Mouse (Mus musculus) neural tube, embryonic 12.5 days (tissue): ENCODE results near the gene 1700012B09Rik. TPM values are rescaled to one million over a fixed set of nuclear protein-coding genes. Genes with fewer than 3 reads are reported as not detected.

Experiments used
- ATAC-seq: fragments of 200-750 bp; cut with Nextera tagmentation; 2 replicates; pipeline ENCODE4 v1.8.0; 2017; ENCODE audit warnings: low read depth, mild to moderate bottlenecking, moderate TSS enrichment, moderate library complexity; ENCODE audit not compliant: low FRiP score
- H3K27ac ChIP-seq: fragments of 300-500 bp; sonication (generic); 2 replicates; pipeline ENCODE4 v1.5.1; 2016
- H3K27me3 ChIP-seq: fragments of 300-500 bp; sonication (generic); replicated peaks from 2 replicates; pipeline ENCODE4 v1.6.1; 2016; ENCODE audit warnings: mild to moderate bottlenecking
- H3K36me3 ChIP-seq: fragments of 300-500 bp; sonication (generic); 2 replicates; pipeline ENCODE4 v1.6.1; 2016; ENCODE audit warnings: mild to moderate bottlenecking
- H3K4me1 ChIP-seq: fragments of 300-500 bp; sonication (generic); 2 replicates; pipeline ENCODE4 v1.6.1; 2016
- H3K4me2 ChIP-seq: fragments of 300-500 bp; sonication (generic); replicated peaks from 2 replicates; pipeline ENCODE4 v1.6.1; 2016; ENCODE audit warnings: mild to moderate bottlenecking
- H3K4me3 ChIP-seq: fragments of 300-500 bp; sonication (generic); 2 replicates; pipeline ENCODE4 v1.5.1; 2016
- H3K9ac ChIP-seq: fragments of 300-500 bp; sonication (generic); 2 replicates; pipeline ENCODE4 v1.6.1; 2016; ENCODE audit warnings: mild to moderate bottlenecking
- H3K9me3 ChIP-seq: fragments of 300-500 bp; sonication (generic); 2 replicates; pipeline ENCODE4 v1.6.1; 2016; ENCODE audit warnings: mild to moderate bottlenecking
- WGBS: fragments of 180-500 bp; shearing (Covaris S2); methylation state at CpG from one replicate; pipeline ENCODE4 v1.1.7; 2016; 5-methylcytosine and 5-hydroxymethylcytosine counted together
- polyA plus RNA-seq: library from polyadenylated mRNA; unstranded; fragments of >200 nt; fragmentation: Nextera tagmentation; extraction: Ambion mirVana; gene quantifications from 2 replicates; pipeline ENCODE4 v1.2.1, GENCODE M21; 2016

1700012B09Rik gene
- polyA plus RNA-seq, 1 experiment from 2014 or later = not detected

- Histone ChIP-seq H3K4me2 (no peak overlapping the region), H3K27ac (no peak overlapping the region), H3K27me3 (0 out of 2 replicates have a peak, but pooled peaks cover 3% of the 10 kb centered on the region), H3K4me1 (no peaks in the 10 kb centered on the region), H3K36me3 (no peaks in the 10 kb centered on the region), H3K4me3 (no peak overlapping the region), H3K9me3 (no peaks in the 10 kb centered on the region), H3K9ac (no peak overlapping the region)
- WGBS = 75% methylated on average over 7 of the region's 7 CpGs
- ATAC-seq = no peak
These were observed 12.2 kb downstream of the 1700012B09Rik start for GRCm38 (mm10) chr9:14758590-14758989.

- no peak overlapping the region for H3K27ac ChIP-seq
- no peaks in the 10 kb centered on the region for H3K36me3 ChIP-seq
- H3K4me2 ChIP-seq = no peak overlapping the region
- no peak for ATAC-seq
- no peaks in the 10 kb centered on the region for H3K9me3 ChIP-seq
- WGBS = 88% methylated on average over 3 of the region's 3 CpGs
- peaks cover 31% of the 10 kb centered on the region for H3K27me3 ChIP-seq
- no peak overlapping the region for H3K9ac ChIP-seq
- H3K4me3 ChIP-seq = no peak overlapping the region
- H3K4me1 ChIP-seq = peaks cover 9% of the 10 kb centered on the region
These were observed 16.4 kb downstream of the 1700012B09Rik start for GRCm38 (mm10) chr9:14754469-14754868.

- peaks cover 31% of the 10 kb centered on the region for H3K27me3 ChIP-seq
- no peak overlapping the region for H3K4me2 ChIP-seq
- no peaks in the 10 kb centered on the region for H3K9me3 ChIP-seq
- no peak overlapping the region for H3K9ac ChIP-seq
- no peak for ATAC-seq
- H3K27ac ChIP-seq = no peak overlapping the region
- no peak overlapping the region for H3K4me3 ChIP-seq
- H3K4me1 ChIP-seq = peaks cover 9% of the 10 kb centered on the region
- H3K36me3 ChIP-seq = no peaks in the 10 kb centered on the region
These were observed 16.9 kb downstream of the 1700012B09Rik start for GRCm38 (mm10) chr9:14753947-14754346.

- no peak within 1 kb of the TSS for H3K27ac ChIP-seq
- peaks cover 9% of the 10 kb centered on the region for H3K4me1 ChIP-seq
- under 1% methylated on average over 28 of the region's 28 CpGs for WGBS
- peak; percentile 85 for ATAC-seq
- H3K9me3 ChIP-seq = no peaks in the 10 kb centered on the region
- peak within 1 kb of the TSS; percentile 56 for H3K4me3 ChIP-seq
- H3K27me3 ChIP-seq = peaks cover 31% of the 10 kb centered on the region
- peak within 1 kb of the TSS; percentile 96 for H3K4me2 ChIP-seq
- H3K9ac ChIP-seq = peak within 1 kb of the TSS; percentile 65
- H3K36me3 ChIP-seq = no peaks in the 10 kb centered on the region
These were observed 18.8 kb downstream of the 1700012B09Rik start, which contains the start of gene Fut4 for GRCm38 (mm10) chr9:14752001-14752522. Gene Fut4 (minus strand): TSS chr9:14752393.

- peak overlapping the region; percentile 56 for H3K4me3 ChIP-seq
- H3K9ac ChIP-seq = peak overlapping the region; percentile 65
- ATAC-seq = peak; percentile 77
- H3K36me3 ChIP-seq = no peaks in the 10 kb centered on the region
- peak overlapping the region; percentile 96 for H3K4me2 ChIP-seq
- WGBS = 1% methylated on average over 50 of the region's 50 CpGs
- H3K4me1 ChIP-seq = peaks cover 9% of the 10 kb centered on the region
- H3K27ac ChIP-seq = no peak overlapping the region
- H3K27me3 ChIP-seq = peaks cover 31% of the 10 kb centered on the region
- H3K9me3 ChIP-seq = no peaks in the 10 kb centered on the region
These were observed 19.3 kb downstream of the 1700012B09Rik start for GRCm38 (mm10) chr9:14751503-14752000.

- WGBS = 59% methylated on average over 42 of the region's 42 CpGs
These were observed 19.8 kb downstream of the 1700012B09Rik start for GRCm38 (mm10) chr9:14750901-14751502.

GRCm38 (mm10) chr9:14740151-14740924 is 30.5 kb downstream of the 1700012B09Rik start, which contains the start of gene Piwil4:
Gene Piwil4 (minus strand): TSS chr9:14740733.
- no peak for ATAC-seq
- Histone ChIP-seq H3K36me3 (no peaks in the 10 kb centered on the region), H3K4me3 (no peak within 1 kb of the TSS), H3K4me1 (no peaks in the 10 kb centered on the region), H3K27ac (no peak within 1 kb of the TSS), H3K9ac (no peak within 1 kb of the TSS), H3K27me3 (no peaks in the 10 kb centered on the region), H3K4me2 (no peak within 1 kb of the TSS), H3K9me3 (no peaks in the 10 kb centered on the region)
- WGBS = 85% methylated on average over 19 of the region's 19 CpGs

More at GRCm38 (mm10) chr9:14750901-14751502, 19.8 kb downstream of the 1700012B09Rik start:
- Histone ChIP-seq H3K9ac (peak overlapping the region; percentile 65), H3K4me3 (peak overlapping the region; percentile 56), H3K4me2 (peak overlapping the region; percentile 96), H3K27me3 (peaks cover 31% of the 10 kb centered on the region), H3K4me1 (peaks cover 9% of the 10 kb centered on the region), H3K27ac (no peak overlapping the region), H3K9me3 (no peaks in the 10 kb centered on the region), H3K36me3 (no peaks in the 10 kb centered on the region)
- peak; percentile 38; the same call in 1 of the 2 replicates for ATAC-seq

- no peak for ATAC-seq
These were observed 31.2 kb downstream of the 1700012B09Rik start for GRCm38 (mm10) chr9:14739498-14740150.

GRCm38 (mm10) chr9:14730941-14731541 is 39.8 kb downstream of the 1700012B09Rik start:
- Histone ChIP-seq H3K9ac (no peak overlapping the region), H3K36me3 (no peaks in the 10 kb centered on the region), H3K4me2 (no peak overlapping the region), H3K27ac (no peak overlapping the region), H3K9me3 (no peaks in the 10 kb centered on the region), H3K4me1 (no peaks in the 10 kb centered on the region; the same call in 1 of the 2 replicates), H3K27me3 (no peaks in the 10 kb centered on the region), H3K4me3 (no peak overlapping the region)
- 22% methylated on average over 9 of the region's 9 CpGs for WGBS
- ATAC-seq = peak; percentile 29; the same call in 1 of the 2 replicates

More at GRCm38 (mm10) chr9:14739498-14740150, 31.2 kb downstream of the 1700012B09Rik start:
- Histone ChIP-seq H3K9ac (no peak overlapping the region), H3K36me3 (no peaks in the 10 kb centered on the region), H3K4me1 (no peaks in the 10 kb centered on the region), H3K27ac (no peak overlapping the region), H3K4me2 (no peak overlapping the region), H3K27me3 (no peaks in the 10 kb centered on the region), H3K9me3 (no peaks in the 10 kb centered on the region), H3K4me3 (no peak overlapping the region)
- 89% methylated on average over 4 of the region's 4 CpGs for WGBS

GRCm38 (mm10) chr9:14728365-14728764 is 42.5 kb downstream of the 1700012B09Rik start:
- H3K4me1 ChIP-seq = no peaks in the 10 kb centered on the region; the same call in 1 of the 2 replicates
- H3K27me3 ChIP-seq = no peaks in the 10 kb centered on the region
- WGBS = 90% methylated on average over 4 of the region's 4 CpGs
- H3K9me3 ChIP-seq = no peaks in the 10 kb centered on the region
- H3K36me3 ChIP-seq = no peaks in the 10 kb centered on the region
- no peak overlapping the region for H3K4me2 ChIP-seq
- no peak for ATAC-seq
- no peak overlapping the region for H3K9ac ChIP-seq
- H3K27ac ChIP-seq = no peak overlapping the region
- H3K4me3 ChIP-seq = no peak overlapping the region

GRCm38 (mm10) chr9:14726629-14727028 is 44.2 kb downstream of the 1700012B09Rik start:
- no peak overlapping the region for H3K9ac ChIP-seq
- no peaks in the 10 kb centered on the region; the same call in 1 of the 2 replicates for H3K4me1 ChIP-seq
- H3K27ac ChIP-seq = no peak overlapping the region
- 60% methylated on average over 4 of the region's 4 CpGs for WGBS
- H3K4me3 ChIP-seq = no peak overlapping the region
- H3K9me3 ChIP-seq = no peaks in the 10 kb centered on the region
- H3K36me3 ChIP-seq = no peaks in the 10 kb centered on the region
- no peak overlapping the region for H3K4me2 ChIP-seq
- ATAC-seq = no peak
- H3K27me3 ChIP-seq = no peaks in the 10 kb centered on the region
